Mouse (Mus musculus) heart, embryonic 16.5 days (tissue): ENCODE measurements around the gene Slc20a1. TPM values are rescaled to one million over a fixed set of nuclear protein-coding genes. Genes with fewer than 3 reads are reported as not detected.

Experiments
- ATAC-seq: fragments of 200-750 bp; cut with Nextera tagmentation; replicated peaks from 2 replicates; pipeline ENCODE4 v1.8.0; 2017; ENCODE audit warnings: moderate number of reproducible peaks; ENCODE audit not compliant: insufficient read depth, low FRiP score; ENCODE audit errors: extremely low read depth
- H3K27ac ChIP-seq: fragments of 300-500 bp; sonication (generic); 2 replicates; pipeline ENCODE4 v1.5.1; 2014; ENCODE audit warnings: mild to moderate bottlenecking, low read length, control low read depth, moderate library complexity
- H3K27me3 ChIP-seq: fragments of 300-500 bp; sonication (generic); 2 replicates; pipeline ENCODE4 v1.6.1; 2014; ENCODE audit warnings: low read length, mixed read lengths; ENCODE audit not compliant: control insufficient read depth, insufficient read depth
- H3K36me3 ChIP-seq: fragments of 300-500 bp; sonication (generic); 2 replicates; pipeline ENCODE4 v1.6.1; 2014; ENCODE audit not compliant: control insufficient read depth, insufficient read depth
- H3K4me1 ChIP-seq: fragments of 300-500 bp; sonication (generic); 2 replicates; pipeline ENCODE4 v1.6.1; 2014; ENCODE audit warnings: low read length, mixed read lengths; ENCODE audit not compliant: control insufficient read depth, insufficient read depth
- H3K4me2 ChIP-seq: fragments of 300-500 bp; sonication (generic); 2 replicates; pipeline ENCODE4 v1.6.1; 2014; ENCODE audit warnings: low read depth, mild to moderate bottlenecking, control low read depth, low read length
- H3K4me3 ChIP-seq: fragments of 300-500 bp; sonication (generic); 2 replicates; pipeline ENCODE4 v1.5.1; 2014; ENCODE audit warnings: mild to moderate bottlenecking, control low read depth, low read length
- H3K9ac ChIP-seq: fragments of 300-500 bp; sonication (generic); 2 replicates; pipeline ENCODE4 v1.6.1; 2014; ENCODE audit warnings: low read length, control low read depth
- H3K9me3 ChIP-seq: fragments of 300-500 bp; sonication (generic); replicated peaks from 2 replicates; pipeline ENCODE4 v1.6.1; 2016; ENCODE audit warnings: low read length; ENCODE audit not compliant: control insufficient read depth
- WGBS: fragments of 180-500 bp; shearing (Covaris S2); extraction: QIAGEN DNeasy Blood & Tissue Kit; methylation state at CpG from one replicate; pipeline ENCODE4 v1.1.7; 2014; 5-methylcytosine and 5-hydroxymethylcytosine counted together
- polyA plus RNA-seq: library from polyadenylated mRNA; unstranded; fragments of >200 nt; fragmentation: Nextera tagmentation; extraction: Ambion mirVana; gene quantifications from 2 replicates; pipeline ENCODE4 v1.2.1, GENCODE M21; 2015

The Slc20a1 gene
- polyA plus RNA-seq, 1 experiment from 2014 or later: 21.1 TPM

- Histone ChIP-seq H3K27ac (peak overlapping the region; percentile 90), H3K36me3 (peaks cover 26% of the 10 kb centered on the region), H3K27me3 (no peaks in the 10 kb centered on the region), H3K9me3 (no peaks in the 10 kb centered on the region), H3K9ac (peak overlapping the region; percentile 97), H3K4me2 (peak overlapping the region; percentile 77), H3K4me3 (peak overlapping the region; percentile 93), H3K4me1 (peaks cover 18% of the 10 kb centered on the region)
- ATAC-seq: no peak
- 22% methylated on average over 29 of the region's 31 CpGs for WGBS
Measured at GRCm38 (mm10) chr2:129199328-129200085, 943 bp downstream of the Slc20a1 start.

GRCm38 (mm10) chr2:129205000-129205399 is 6.4 kb downstream of the Slc20a1 start:
- peaks cover 59% of the 10 kb centered on the region for H3K36me3 ChIP-seq
- no peak for ATAC-seq
- H3K9ac ChIP-seq: no peak overlapping the region
- 82% methylated on average over 6 of the region's 6 CpGs for WGBS
- H3K27ac ChIP-seq: no peak overlapping the region
- H3K4me3 ChIP-seq: no peak overlapping the region
- peaks cover 30% of the 10 kb centered on the region for H3K4me1 ChIP-seq
- no peaks in the 10 kb centered on the region for H3K27me3 ChIP-seq
- no peak overlapping the region for H3K4me2 ChIP-seq
- no peaks in the 10 kb centered on the region for H3K9me3 ChIP-seq

GRCm38 (mm10) chr2:129206824-129207223 is 8.3 kb downstream of the Slc20a1 start:
- H3K36me3 ChIP-seq: peaks cover 70% of the 10 kb centered on the region
- H3K4me3 ChIP-seq: no peak overlapping the region
- no peaks in the 10 kb centered on the region for H3K27me3 ChIP-seq
- peak overlapping the region; percentile 12; the same call in 1 of the 2 replicates for H3K4me2 ChIP-seq
- ATAC-seq: peak; percentile 82; the same call in 1 of the 2 replicates
- peak overlapping the region; percentile 60 for H3K27ac ChIP-seq
- WGBS: 47% methylated on average over 8 of the region's 8 CpGs
- H3K4me1 ChIP-seq: peaks cover 22% of the 10 kb centered on the region
- no peaks in the 10 kb centered on the region for H3K9me3 ChIP-seq
- no peak overlapping the region; the same call in 1 of the 2 replicates for H3K9ac ChIP-seq

- H3K4me3 ChIP-seq: no peak overlapping the region
- H3K27ac ChIP-seq: peak overlapping the region; percentile 32; the same call in 1 of the 2 replicates
- ATAC-seq: 0 out of 2 replicates have a peak, but pooled peaks have one; percentile 56
Measured at GRCm38 (mm10) chr2:129208181-129208746, 9.7 kb downstream of the Slc20a1 start.

GRCm38 (mm10) chr2:129210089-129210749 is 11.7 kb downstream of the Slc20a1 start:
- peaks cover 22% of the 10 kb centered on the region for H3K4me1 ChIP-seq
- H3K36me3 ChIP-seq: peaks cover 48% of the 10 kb centered on the region
- WGBS: 80% methylated on average over 8 of the region's 8 CpGs
- no peaks in the 10 kb centered on the region for H3K27me3 ChIP-seq
- no peak overlapping the region for H3K27ac ChIP-seq
- no peak for ATAC-seq
- H3K9ac ChIP-seq: no peak overlapping the region
- H3K4me2 ChIP-seq: no peak overlapping the region
- no peaks in the 10 kb centered on the region for H3K9me3 ChIP-seq
- H3K4me3 ChIP-seq: no peak overlapping the region

More at GRCm38 (mm10) chr2:129208181-129208746, 9.7 kb downstream of the Slc20a1 start:
- no peaks in the 10 kb centered on the region for H3K9me3 ChIP-seq
- H3K9ac ChIP-seq: no peak overlapping the region
- peaks cover 22% of the 10 kb centered on the region for H3K4me1 ChIP-seq
- no peaks in the 10 kb centered on the region for H3K27me3 ChIP-seq
- H3K36me3 ChIP-seq: peaks cover 62% of the 10 kb centered on the region
- WGBS: 56% methylated on average over 8 of the region's 8 CpGs
- H3K4me2 ChIP-seq: no peak overlapping the region

GRCm38 (mm10) chr2:129211255-129211654 is 12.7 kb downstream of the Slc20a1 start:
- H3K4me2 ChIP-seq: no peak overlapping the region

GRCm38 (mm10) chr2:129211957-129212356 is 13.4 kb downstream of the Slc20a1 start:
- ATAC-seq: no peak
- H3K27ac ChIP-seq: no peak overlapping the region
- H3K9me3 ChIP-seq: no peaks in the 10 kb centered on the region
- H3K4me3 ChIP-seq: no peak overlapping the region
- H3K36me3 ChIP-seq: peaks cover 46% of the 10 kb centered on the region
- H3K27me3 ChIP-seq: no peaks in the 10 kb centered on the region
- no peak overlapping the region for H3K4me2 ChIP-seq
- H3K9ac ChIP-seq: no peak overlapping the region
- H3K4me1 ChIP-seq: peaks cover 15% of the 10 kb centered on the region
- WGBS: 78% methylated on average over 2 of the region's 2 CpGs

More at GRCm38 (mm10) chr2:129211255-129211654, 12.7 kb downstream of the Slc20a1 start:
- no peak overlapping the region for H3K9ac ChIP-seq
- peaks cover 46% of the 10 kb centered on the region for H3K36me3 ChIP-seq
- no peak overlapping the region for H3K27ac ChIP-seq
- 71% methylated on average over 4 of the region's 4 CpGs for WGBS
- no peaks in the 10 kb centered on the region for H3K27me3 ChIP-seq
- ATAC-seq: no peak
- no peak overlapping the region for H3K4me3 ChIP-seq
- peaks cover 22% of the 10 kb centered on the region for H3K4me1 ChIP-seq
- no peaks in the 10 kb centered on the region for H3K9me3 ChIP-seq

GRCm38 (mm10) chr2:129212566-129212965 is 14.0 kb downstream of the Slc20a1 start:
- Histone ChIP-seq H3K27me3 (no peaks in the 10 kb centered on the region), H3K36me3 (peaks cover 43% of the 10 kb centered on the region), H3K4me1 (peaks cover 13% of the 10 kb centered on the region), H3K4me3 (no peak overlapping the region), H3K27ac (no peak overlapping the region), H3K4me2 (no peak overlapping the region), H3K9ac (no peak overlapping the region), H3K9me3 (no peaks in the 10 kb centered on the region)
- 86% methylated on average over 7 of the region's 7 CpGs for WGBS
- ATAC-seq: no peak

GRCm38 (mm10) chr2:129214774-129215173 is 16.2 kb downstream of the Slc20a1 start:
- Histone ChIP-seq H3K27ac (no peak overlapping the region), H3K4me2 (no peak overlapping the region), H3K4me1 (peaks cover 3% of the 10 kb centered on the region; the same call in 1 of the 2 replicates), H3K36me3 (peaks cover 21% of the 10 kb centered on the region), H3K4me3 (no peak overlapping the region), H3K9me3 (no peaks in the 10 kb centered on the region), H3K9ac (no peak overlapping the region), H3K27me3 (no peaks in the 10 kb centered on the region)
- no peak for ATAC-seq
- 95% methylated on average over 5 of the region's 5 CpGs for WGBS
